Comparison of ENCODE assay signal across 12 mouse cellular contexts in the genomic region with DNA sequence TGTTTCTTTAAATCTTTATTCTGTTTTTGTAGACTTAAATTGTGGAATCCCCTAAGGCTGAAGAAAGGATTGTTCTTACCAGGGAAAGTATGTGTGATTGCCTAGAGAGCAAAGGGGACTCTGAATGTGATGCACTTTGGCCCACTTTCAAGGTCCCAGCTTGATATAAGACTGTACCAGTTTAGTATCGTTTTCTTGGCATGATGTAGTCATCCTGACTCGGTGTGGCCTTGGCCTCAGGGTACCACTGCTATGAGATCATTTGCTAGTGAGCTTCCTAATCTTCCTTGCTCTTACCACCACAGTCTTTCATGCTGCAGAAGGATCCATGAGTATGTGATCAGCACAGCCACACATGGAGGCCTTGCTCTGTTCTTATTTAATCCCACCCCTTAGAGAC.
"Had no signal": no experiment of that assay in that cellular context is flagged by ENCODE, and none has a peak within 500 bp of the region (broad histone marks: within the 10 kb centered on the region; RNA-seq: fewer than 3 reads in every experiment).

No protein-coding gene starts in this region.

- DNase-seq: kidney, adult 2 months; kidney, postnatal 10 days; kidney, postnatal 36 days; layer of hippocampus, postnatal 36 days; left cerebral cortex, postnatal 4 days; liver, postnatal 0 days; lung, embryonic 14.5 days; lung, postnatal 36 days; right cerebral cortex, adult 18-20 months; right cerebral cortex, postnatal 25 days; spleen, adult 18-20 months; thymus, postnatal 25 days had no signal
